Mouse (Mus musculus) forebrain, embryonic 11.5 days (tissue): Measurements from ENCODE around the gene Eml1. TPM values are rescaled to one million over a fixed set of nuclear protein-coding genes. Genes with fewer than 3 reads are reported as not detected.

Experiments
- ATAC-seq: fragments of 200-750 bp; cut with Nextera tagmentation; replicated peaks from 2 replicates; pipeline ENCODE4 v1.8.0; 2017; ENCODE audit warnings: moderate TSS enrichment; ENCODE audit not compliant: low FRiP score
- DNase-seq: peaks from one replicate; pipeline ENCODE4 v3.0.0-alpha.2; 2017; ENCODE audit warnings: low spot score
- H3K27ac ChIP-seq: fragments of 300-500 bp; sonication (generic); 2 replicates; pipeline ENCODE4 v1.5.1; 2014; ENCODE audit warnings: low read depth, low read length
- H3K27me3 ChIP-seq: fragments of 300-500 bp; sonication (generic); 2 replicates; pipeline ENCODE4 v1.6.1; 2014; ENCODE audit warnings: mild to moderate bottlenecking, low read length, mixed read lengths; ENCODE audit not compliant: control insufficient read depth, insufficient read depth
- H3K36me3 ChIP-seq: fragments of 300-500 bp; sonication (generic); 2 replicates; pipeline ENCODE4 v1.6.1; 2014; ENCODE audit warnings: mild to moderate bottlenecking, low read length, moderate library complexity, mixed read lengths; ENCODE audit not compliant: control insufficient read depth, insufficient read depth
- H3K4me1 ChIP-seq: fragments of 300-500 bp; sonication (generic); replicated peaks from 2 replicates; pipeline ENCODE4 v1.6.1; 2014; ENCODE audit warnings: low read length, mixed read lengths; ENCODE audit not compliant: control insufficient read depth, insufficient read depth
- H3K4me2 ChIP-seq: fragments of 300-500 bp; sonication (generic); 2 replicates; pipeline ENCODE4 v1.6.1; 2014; ENCODE audit warnings: low read depth, mild to moderate bottlenecking, low read length, moderate library complexity, mixed read lengths; ENCODE audit not compliant: severe bottlenecking
- H3K4me3 ChIP-seq: fragments of 300-500 bp; sonication (generic); 2 replicates; pipeline ENCODE4 v1.5.1; 2014; ENCODE audit warnings: low read depth, low read length
- H3K9ac ChIP-seq: fragments of 300-500 bp; sonication (generic); 2 replicates; pipeline ENCODE4 v1.6.1; 2014; ENCODE audit warnings: low read length
- H3K9me3 ChIP-seq: fragments of 300-500 bp; sonication (generic); 2 replicates; pipeline ENCODE4 v1.6.1; 2016; ENCODE audit warnings: low read length, mixed read lengths; ENCODE audit not compliant: control insufficient read depth
- WGBS: fragments of 180-500 bp; shearing (Covaris S2); extraction: QIAGEN DNeasy Blood & Tissue Kit; methylation state at CpG from one replicate; pipeline ENCODE4 v1.1.7; 2014; 5-methylcytosine and 5-hydroxymethylcytosine counted together
- polyA plus RNA-seq: library from polyadenylated mRNA; unstranded; fragments of >200 nt; fragmentation: Nextera tagmentation; extraction: Ambion mirVana; gene quantifications from 2 replicates; pipeline ENCODE4 v1.2.1, GENCODE M21; 2014

Eml1 gene
- polyA plus RNA-seq, 1 experiment from 2014 or later: 92.5 TPM

- ATAC-seq (no peak), DNase-seq (no peak)
- H3K9ac ChIP-seq: no peak overlapping the region
- H3K4me3 ChIP-seq: no peak overlapping the region
- H3K4me1 ChIP-seq: peaks cover 5% of the 10 kb centered on the region; the same call in 1 of the 2 replicates
- no peaks in the 10 kb centered on the region for H3K9me3 ChIP-seq
- no peak overlapping the region for H3K4me2 ChIP-seq
- H3K27me3 ChIP-seq: peaks cover 7% of the 10 kb centered on the region; the same call in 1 of the 2 replicates
- H3K27ac ChIP-seq: no peak overlapping the region
- 83% methylated on average over 8 of the region's 8 CpGs for WGBS
- no peaks in the 10 kb centered on the region for H3K36me3 ChIP-seq
Observed at GRCm38 (mm10) chr12:108348151-108348550, 22.6 kb upstream of the Eml1 start.

- peaks cover 13% of the 10 kb centered on the region; the same call in 1 of the 2 replicates for H3K27me3 ChIP-seq
- DNase-seq: no peak
- WGBS: 77% methylated on average over 5 of the region's 5 CpGs
Observed at GRCm38 (mm10) chr12:108349026-108349425, 21.7 kb upstream of the Eml1 start.

GRCm38 (mm10) chr12:108350931-108351330, 19.8 kb upstream of the Eml1 start:
- Histone ChIP-seq H3K4me3 (no peak overlapping the region), H3K4me2 (no peak overlapping the region), H3K9me3 (no peaks in the 10 kb centered on the region), H3K36me3 (no peaks in the 10 kb centered on the region), H3K9ac (no peak overlapping the region), H3K4me1 (peaks cover 5% of the 10 kb centered on the region; the same call in 1 of the 2 replicates), H3K27me3 (peaks cover 13% of the 10 kb centered on the region; the same call in 1 of the 2 replicates), H3K27ac (no peak overlapping the region)
- ATAC-seq: no peak
- WGBS: 86% methylated on average over 10 of the region's 10 CpGs
- no peak for DNase-seq

More at GRCm38 (mm10) chr12:108349026-108349425, 21.7 kb upstream of the Eml1 start:
- Histone ChIP-seq H3K27ac (no peak overlapping the region), H3K4me3 (no peak overlapping the region), H3K9ac (no peak overlapping the region), H3K36me3 (no peaks in the 10 kb centered on the region), H3K9me3 (no peaks in the 10 kb centered on the region), H3K4me2 (no peak overlapping the region), H3K4me1 (peaks cover 5% of the 10 kb centered on the region; the same call in 1 of the 2 replicates)
- no peak for ATAC-seq

- DNase-seq (no peak), ATAC-seq (no peak)
- peaks cover 5% of the 10 kb centered on the region; the same call in 1 of the 2 replicates for H3K4me1 ChIP-seq
- WGBS: 9% methylated on average over 35 of the region's 35 CpGs
- H3K4me2 ChIP-seq: peak overlapping the region; percentile 1; the same call in 1 of the 2 replicates
- H3K27ac ChIP-seq: no peak overlapping the region
- H3K9ac ChIP-seq: peak overlapping the region; percentile 5; the same call in 1 of the 2 replicates
- no peak overlapping the region for H3K4me3 ChIP-seq
- H3K36me3 ChIP-seq: no peaks in the 10 kb centered on the region
- no peaks in the 10 kb centered on the region for H3K9me3 ChIP-seq
- peaks cover 13% of the 10 kb centered on the region; the same call in 1 of the 2 replicates for H3K27me3 ChIP-seq
Observed at GRCm38 (mm10) chr12:108352371-108353136, 18.2 kb upstream of the Eml1 start.

- H3K27me3 ChIP-seq: peaks cover 13% of the 10 kb centered on the region; the same call in 1 of the 2 replicates
- ATAC-seq (no peak), DNase-seq (no peak)
- WGBS: 70% methylated on average over 2 of the region's 2 CpGs
- peaks cover 5% of the 10 kb centered on the region; the same call in 1 of the 2 replicates for H3K4me1 ChIP-seq
- no peaks in the 10 kb centered on the region for H3K9me3 ChIP-seq
- no peak overlapping the region for H3K27ac ChIP-seq
- no peaks in the 10 kb centered on the region for H3K36me3 ChIP-seq
- no peak overlapping the region for H3K4me3 ChIP-seq
- H3K4me2 ChIP-seq: no peak overlapping the region
- H3K9ac ChIP-seq: no peak overlapping the region
Observed at GRCm38 (mm10) chr12:108354284-108354683, 16.5 kb upstream of the Eml1 start.

- no peak for DNase-seq
- no peak overlapping the region for H3K4me3 ChIP-seq
- peaks cover 13% of the 10 kb centered on the region; the same call in 1 of the 2 replicates for H3K27me3 ChIP-seq
- no peak overlapping the region for H3K4me2 ChIP-seq
- H3K36me3 ChIP-seq: no peaks in the 10 kb centered on the region
- H3K4me1 ChIP-seq: peaks cover 5% of the 10 kb centered on the region; the same call in 1 of the 2 replicates
- no peak for ATAC-seq
- H3K9me3 ChIP-seq: no peaks in the 10 kb centered on the region
- H3K9ac ChIP-seq: no peak overlapping the region
- H3K27ac ChIP-seq: no peak overlapping the region
- WGBS: 85% methylated on average over 1 of the region's 1 CpGs
Observed at GRCm38 (mm10) chr12:108355271-108355670, 15.5 kb upstream of the Eml1 start.

GRCm38 (mm10) chr12:108355986-108356385, 14.8 kb upstream of the Eml1 start:
- DNase-seq (no peak), ATAC-seq (no peak)
- Histone ChIP-seq H3K9me3 (no peaks in the 10 kb centered on the region), H3K4me1 (peaks cover 5% of the 10 kb centered on the region; the same call in 1 of the 2 replicates), H3K27me3 (peaks cover 13% of the 10 kb centered on the region; the same call in 1 of the 2 replicates), H3K27ac (no peak overlapping the region), H3K9ac (no peak overlapping the region), H3K36me3 (no peaks in the 10 kb centered on the region), H3K4me3 (no peak overlapping the region), H3K4me2 (no peak overlapping the region)

GRCm38 (mm10) chr12:108363796-108364195, 7.0 kb upstream of the Eml1 start:
- DNase-seq (peak; percentile 90), ATAC-seq (peak; percentile 80)
- H3K9ac ChIP-seq: no peak overlapping the region

More at GRCm38 (mm10) chr12:108363796-108364195, 7.0 kb upstream of the Eml1 start:
- H3K36me3 ChIP-seq: no peaks in the 10 kb centered on the region
- H3K27ac ChIP-seq: no peak overlapping the region
- no peak overlapping the region for H3K4me2 ChIP-seq
- H3K9me3 ChIP-seq: no peaks in the 10 kb centered on the region
- H3K4me1 ChIP-seq: peaks cover 5% of the 10 kb centered on the region; the same call in 1 of the 2 replicates
- WGBS: 4% methylated on average over 5 of the region's 5 CpGs
- no peak overlapping the region for H3K4me3 ChIP-seq
- H3K27me3 ChIP-seq: no peaks in the 10 kb centered on the region
